Mouse (Mus musculus) layer of hippocampus, postnatal 36 days (tissue): ENCODE results near the gene Cd24a. TPM values are rescaled to one million over a fixed set of nuclear protein-coding genes. Genes with fewer than 3 reads are reported as not detected.

ENCODE experiments used
- DNase-seq, 2 experiments: peaks; one replicate each; pipeline ENCODE4 v3.0.0; 2022
- total RNA-seq, 2 experiments: library from RNA; stranded (reverse); gene quantifications; 2 replicates each; pipeline ENCODE4 v1.2.3; 2021

Gene Cd24a
- total RNA-seq, 2 experiments from 2014 or later: 10.4 to 11.5 TPM

GRCm38 (mm10) chr10:43584538-43584937, 6.5 kb downstream of the Cd24a start:
- DNase-seq: no peak

GRCm38 (mm10) chr10:43588470-43589177, 10.5 kb downstream of the Cd24a start:
- DNase-seq: no peak

GRCm38 (mm10) chr10:43591477-43591876, 13.4 kb downstream of the Cd24a start:
- DNase-seq: no peak

GRCm38 (mm10) chr10:43593182-43593581, 15.1 kb downstream of the Cd24a start:
- no peak for DNase-seq

- no peak for DNase-seq
These were observed 16.1 kb downstream of the Cd24a start for GRCm38 (mm10) chr10:43594187-43594586.

GRCm38 (mm10) chr10:43594894-43595293, 16.8 kb downstream of the Cd24a start:
- DNase-seq: no peak

GRCm38 (mm10) chr10:43598067-43598726, 20.1 kb downstream of the Cd24a start:
- no peak for DNase-seq

GRCm38 (mm10) chr10:43601039-43601438, 23.0 kb downstream of the Cd24a start:
- no peak for DNase-seq

GRCm38 (mm10) chr10:43601511-43602396, 23.7 kb downstream of the Cd24a start:
- DNase-seq: no peak

- no peak for DNase-seq
These were observed 26.0 kb downstream of the Cd24a start for GRCm38 (mm10) chr10:43603975-43604686.

- no peak for DNase-seq
These were observed 26.7 kb downstream of the Cd24a start for GRCm38 (mm10) chr10:43604687-43605250.

- DNase-seq: no peak
These were observed 27.8 kb downstream of the Cd24a start for GRCm38 (mm10) chr10:43605901-43606300.

GRCm38 (mm10) chr10:43609507-43609906, 31.4 kb downstream of the Cd24a start:
- DNase-seq: no peak

GRCm38 (mm10) chr10:43609958-43610357, 31.9 kb downstream of the Cd24a start:
- no peak for DNase-seq

- no peak for DNase-seq
These were observed 33.0 kb downstream of the Cd24a start for GRCm38 (mm10) chr10:43611081-43611480.

- no peak for DNase-seq
These were observed 41.0 kb downstream of the Cd24a start for GRCm38 (mm10) chr10:43619059-43619531.

- no peak for DNase-seq
These were observed 41.9 kb downstream of the Cd24a start for GRCm38 (mm10) chr10:43619939-43620338.

GRCm38 (mm10) chr10:43623510-43623909, 45.4 kb downstream of the Cd24a start:
- no peak for DNase-seq

GRCm38 (mm10) chr10:43624362-43624761, 46.3 kb downstream of the Cd24a start:
- DNase-seq: no peak

GRCm38 (mm10) chr10:43624791-43625398, 46.8 kb downstream of the Cd24a start:
- no peak for DNase-seq

- DNase-seq: no peak
These were observed 47.5 kb downstream of the Cd24a start for GRCm38 (mm10) chr10:43625578-43625977.
